In genomic region chr17:36988475-36988874, GRCm38 (mm10) we compare ENCODE assay signal across 12 mouse cellular contexts. TPM values are rescaled to one million over a fixed set of nuclear protein-coding genes. Genes with fewer than 3 reads are reported as not detected.
DNase-seq lines count a peak whose midpoint lies in the region; ATAC-seq and TF ChIP-seq lines count a peak whose summit lies in the region.
"Had no signal": no experiment of that assay in that cellular context is flagged by ENCODE, and none has a peak within 500 bp of the region (broad histone marks: within the 10 kb centered on the region; RNA-seq: fewer than 3 reads in every experiment).

No protein-coding gene starts in this region.

- H3K9ac ChIP-seq in kidney, embryonic 15.5 days = no peak overlapping the region
- H3K9ac ChIP-seq in hindbrain, embryonic 13.5 days = peak overlapping the region; percentile 56; the same call in 1 of the 2 replicates
- no peak overlapping the region for H3K9ac ChIP-seq in midbrain, embryonic 16.5 days (ENCODE audit: low read depth, low read length)

- no peak for TF ChIP-seq POLR2A in kidney, adult 2 months (IDR thresholded peaks at IDR 0.05; ENCODE audit: low read depth, low read length)

- no peaks in the 10 kb centered on the region for H3K9me3 ChIP-seq in kidney, embryonic 15.5 days (replicated peaks)
- H3K9me3 ChIP-seq in embryonic facial prominence, embryonic 10.5 days = no peaks in the 10 kb centered on the region
- no peaks in the 10 kb centered on the region for H3K9me3 ChIP-seq in hindbrain, embryonic 13.5 days
- no peaks in the 10 kb centered on the region for H3K9me3 ChIP-seq in midbrain, embryonic 16.5 days (replicated peaks; ENCODE audit: control insufficient read depth, low read length, poor library complexity, severe bottlenecking)

- H3K27me3 ChIP-seq in kidney, embryonic 15.5 days = peaks cover 27% of the 10 kb centered on the region
- no peaks in the 10 kb centered on the region for H3K27me3 ChIP-seq in kidney, adult 2 months (replicated peaks; ENCODE audit: control insufficient read depth, insufficient read depth, low read length)
- H3K27me3 ChIP-seq in embryonic facial prominence, embryonic 10.5 days (replicated peaks; ENCODE audit: low read depth, poor library complexity, severe bottlenecking) = peaks cover 49% of the 10 kb centered on the region
- peaks cover 39% of the 10 kb centered on the region for H3K27me3 ChIP-seq in hindbrain, embryonic 13.5 days
- peaks cover 23% of the 10 kb centered on the region for H3K27me3 ChIP-seq in midbrain, embryonic 16.5 days (ENCODE audit: control insufficient read depth, insufficient read depth, low read depth, low read length)

- no peak for TF ChIP-seq CTCF in kidney, adult 2 months (conservative IDR thresholded peaks at IDR 0.05; ENCODE audit: insufficient read depth, insufficient read length, low read depth, low read length)

- WGBS in kidney, embryonic 15.5 days = 6% methylated on average over 24 of the region's 24 CpGs
- 12% methylated on average over 24 of the region's 24 CpGs for WGBS in kidney, adult 2 months
- WGBS in embryonic facial prominence, embryonic 10.5 days = 5% methylated on average over 24 of the region's 24 CpGs
- WGBS in hindbrain, embryonic 13.5 days = 5% methylated on average over 24 of the region's 24 CpGs
- 9% methylated on average over 24 of the region's 24 CpGs for WGBS in midbrain, embryonic 16.5 days

- ATAC-seq in kidney, embryonic 15.5 days (replicated peaks; ENCODE audit: low FRiP score) = 0 out of 2 replicates have a peak, but pooled peaks have one; percentile 33
- ATAC-seq in hindbrain, embryonic 13.5 days (ENCODE audit: low FRiP score) = peak; percentile 39; the same call in 1 of the 2 replicates
- ATAC-seq in midbrain, embryonic 16.5 days = peak; percentile 56; the same call in 1 of the 2 replicates

- no peak for DNase-seq in kidney, adult 2 months
- no peak for DNase-seq in embryonic facial prominence, embryonic 10.5 days (ENCODE audit: low spot score)
- no peak for DNase-seq in right cerebral cortex, adult 18-20 months
- no peak for DNase-seq in cerebellum, postnatal 25 days
- DNase-seq in cerebellum, adult 11-12 months = no peak
- DNase-seq: kidney, postnatal 36 days; retina, postnatal 1 day had no signal

- H3K4me2 ChIP-seq in kidney, embryonic 15.5 days = peak overlapping the region; percentile 44
- H3K4me2 ChIP-seq in hindbrain, embryonic 13.5 days = peak overlapping the region; percentile 32
- H3K4me2 ChIP-seq in midbrain, embryonic 16.5 days (ENCODE audit: low read length) = peak overlapping the region; percentile 27

- H3K27ac ChIP-seq in kidney, embryonic 15.5 days = no peak overlapping the region
- H3K27ac ChIP-seq in kidney, adult 2 months (ENCODE audit: insufficient read depth, low read depth, low read length) = no peak overlapping the region
- no peak overlapping the region for H3K27ac ChIP-seq in embryonic facial prominence, embryonic 10.5 days (replicated peaks)
- H3K27ac ChIP-seq in hindbrain, embryonic 13.5 days = no peak overlapping the region
- H3K27ac ChIP-seq in midbrain, embryonic 16.5 days (ENCODE audit: low read length) = no peak overlapping the region

- peak overlapping the region; percentile 21 for H3K4me3 ChIP-seq in kidney, embryonic 15.5 days (replicated peaks)
- no peak overlapping the region for H3K4me3 ChIP-seq in kidney, adult 2 months (ENCODE audit: insufficient read depth, low read depth, low read length)
- peak overlapping the region; percentile 29 for H3K4me3 ChIP-seq in embryonic facial prominence, embryonic 10.5 days
- peak overlapping the region; percentile 18 for H3K4me3 ChIP-seq in hindbrain, embryonic 13.5 days
- 0 out of 2 replicates have a peak overlapping the region, but pooled peaks have one; percentile 10 for H3K4me3 ChIP-seq in midbrain, embryonic 16.5 days (ENCODE audit: low read depth, low read length)
- H3K4me3 ChIP-seq: erythroblast, embryonic 14.5 days had no signal

- H3K36me3 ChIP-seq in kidney, embryonic 15.5 days = no peaks in the 10 kb centered on the region
- no peaks in the 10 kb centered on the region for H3K36me3 ChIP-seq in kidney, adult 2 months (ENCODE audit: control insufficient read depth, insufficient read depth, low read length)
- no peaks in the 10 kb centered on the region for H3K36me3 ChIP-seq in embryonic facial prominence, embryonic 10.5 days (replicated peaks)
- no peaks in the 10 kb centered on the region for H3K36me3 ChIP-seq in hindbrain, embryonic 13.5 days
- H3K36me3 ChIP-seq in midbrain, embryonic 16.5 days (ENCODE audit: control insufficient read depth, insufficient read depth, low read length) = no peaks in the 10 kb centered on the region

- peaks cover 4% of the 10 kb centered on the region; the same call in 1 of the 2 replicates for H3K4me1 ChIP-seq in kidney, embryonic 15.5 days
- H3K4me1 ChIP-seq in kidney, adult 2 months (ENCODE audit: control insufficient read depth, insufficient read depth, low read length) = no peaks in the 10 kb centered on the region
- H3K4me1 ChIP-seq in embryonic facial prominence, embryonic 10.5 days = 0 out of 2 replicates have a peak, but pooled peaks cover 6% of the 10 kb centered on the region
- H3K4me1 ChIP-seq in hindbrain, embryonic 13.5 days (replicated peaks) = no peaks in the 10 kb centered on the region; the same call in 1 of the 2 replicates
- no peaks in the 10 kb centered on the region for H3K4me1 ChIP-seq in midbrain, embryonic 16.5 days (ENCODE audit: control insufficient read depth, insufficient read depth, low read length)

RNA-seq across cellular contexts. Expression of gene H2-M5, which starts 0.9 kb away (rescaled TPM):
- 0.44 TPM in 2 replicates for polyA plus RNA-seq in kidney, embryonic 15.5 days (2015; fragmentation: Nextera tagmentation; extraction: Ambion mirVana)
- polyA plus RNA-seq in kidney, adult 2 months (2012; rRNA removed) = 0.03 and 0.08 TPM in 2 replicates
- 0.52 and 0.87 TPM in 2 replicates for polyA plus RNA-seq in embryonic facial prominence, embryonic 10.5 days (2016; fragmentation: Nextera tagmentation; extraction: Ambion mirVana)
- polyA plus RNA-seq in hindbrain, embryonic 13.5 days (2015; fragmentation: Nextera tagmentation; extraction: Ambion mirVana) = 2.7 and 2.8 TPM in 2 replicates
- polyA plus RNA-seq in midbrain, embryonic 16.5 days (2015; fragmentation: Nextera tagmentation; extraction: Ambion mirVana) = 2.9 and 3.4 TPM in 2 replicates
- polyA plus RNA-seq: erythroblast, embryonic 14.5 days; liver, embryonic 16.5 days had no signal

RNA-seq across cellular contexts. Expression of gene 2410137M14Rik, which starts 7.4 kb away (rescaled TPM):
- polyA plus RNA-seq in kidney, embryonic 15.5 days (2015; fragmentation: Nextera tagmentation; extraction: Ambion mirVana) = not detected in 2 replicates
- polyA plus RNA-seq in kidney, adult 2 months (2012; rRNA removed) = 0.25 TPM in 1 of 2 replicates, not detected in the other
- not detected in 2 replicates for polyA plus RNA-seq in embryonic facial prominence, embryonic 10.5 days (2016; fragmentation: Nextera tagmentation; extraction: Ambion mirVana)
- 0.47 TPM in 1 of 2 replicates, not detected in the other for polyA plus RNA-seq in hindbrain, embryonic 13.5 days (2015; fragmentation: Nextera tagmentation; extraction: Ambion mirVana)
- 0.42 and 0.44 TPM in 2 replicates for polyA plus RNA-seq in midbrain, embryonic 16.5 days (2015; fragmentation: Nextera tagmentation; extraction: Ambion mirVana)
- polyA plus RNA-seq: erythroblast, embryonic 14.5 days; liver, embryonic 16.5 days had no signal

RNA-seq across cellular contexts. Expression of gene Zfp57, which starts 12.5 kb away (rescaled TPM):
- polyA plus RNA-seq in kidney, embryonic 15.5 days (2015; fragmentation: Nextera tagmentation; extraction: Ambion mirVana) = 61.1 and 69.4 TPM in 2 replicates
- polyA plus RNA-seq in kidney, adult 2 months (2012; rRNA removed) = 2.0 and 3.0 TPM in 2 replicates
- polyA plus RNA-seq in embryonic facial prominence, embryonic 10.5 days (2016; fragmentation: Nextera tagmentation; extraction: Ambion mirVana) = 97.0 and 106 TPM in 2 replicates
- polyA plus RNA-seq in hindbrain, embryonic 13.5 days (2015; fragmentation: Nextera tagmentation; extraction: Ambion mirVana) = 270 and 287 TPM in 2 replicates
- polyA plus RNA-seq in midbrain, embryonic 16.5 days (2015; fragmentation: Nextera tagmentation; extraction: Ambion mirVana) = 280 and 312 TPM in 2 replicates
- polyA plus RNA-seq: erythroblast, embryonic 14.5 days had no signal

RNA-seq across cellular contexts. Expression of gene Znrd1as, which starts 30.1 kb away (rescaled TPM):
- 6.6 and 6.7 TPM in 2 replicates for polyA plus RNA-seq in kidney, embryonic 15.5 days (2015; fragmentation: Nextera tagmentation; extraction: Ambion mirVana)
- polyA plus RNA-seq in kidney, adult 2 months (2012; rRNA removed) = 3.1 and 4.2 TPM in 2 replicates
- polyA plus RNA-seq in embryonic facial prominence, embryonic 10.5 days (2016; fragmentation: Nextera tagmentation; extraction: Ambion mirVana) = 7.2 and 9.7 TPM in 2 replicates
- polyA plus RNA-seq in hindbrain, embryonic 13.5 days (2015; fragmentation: Nextera tagmentation; extraction: Ambion mirVana) = 5.7 and 6.3 TPM in 2 replicates
- 4.7 and 6.5 TPM in 2 replicates for polyA plus RNA-seq in midbrain, embryonic 16.5 days (2015; fragmentation: Nextera tagmentation; extraction: Ambion mirVana)

RNA-seq across cellular contexts. Expression of gene Znrd1, which starts 30.1 kb away (rescaled TPM):
- 93.2 and 95.6 TPM in 2 replicates for polyA plus RNA-seq in kidney, embryonic 15.5 days (2015; fragmentation: Nextera tagmentation; extraction: Ambion mirVana)
- polyA plus RNA-seq in kidney, adult 2 months (2012; rRNA removed) = 26.5 and 33.7 TPM in 2 replicates
- polyA plus RNA-seq in embryonic facial prominence, embryonic 10.5 days (2016; fragmentation: Nextera tagmentation; extraction: Ambion mirVana) = 95.1 and 100 TPM in 2 replicates
- polyA plus RNA-seq in hindbrain, embryonic 13.5 days (2015; fragmentation: Nextera tagmentation; extraction: Ambion mirVana) = 66.4 and 67.7 TPM in 2 replicates
- polyA plus RNA-seq in midbrain, embryonic 16.5 days (2015; fragmentation: Nextera tagmentation; extraction: Ambion mirVana) = 47.3 and 52.3 TPM in 2 replicates

Comparison
In these comparisons a context has a peak if more than half of its experiments do, and no peak if none do; other contexts are left out.
1. RNA of gene Zfp57, which starts 12.5 kb away (polyA plus RNA-seq): 270 to 287 TPM in hindbrain, embryonic 13.5 days, 280 to 312 TPM in midbrain, embryonic 16.5 days, 97.0 to 106 TPM in embryonic facial prominence, embryonic 10.5 days and 61.1 to 69.4 TPM in kidney, embryonic 15.5 days; 2.0 to 3.0 TPM in kidney, adult 2 months; every median in the first group is over 10 times any median in the second.
2. Peak in every context shown above with its lines, with median percentiles within 50 percentile points of each other: ATAC-seq and H3K4me2 ChIP-seq.